Mouse (Mus musculus) heart, postnatal 25 days (tissue): Measurements from ENCODE around the gene Bnc2. TPM values are rescaled to one million over a fixed set of nuclear protein-coding genes. Genes with fewer than 3 reads are reported as not detected.

Experiments used
- DNase-seq: peaks from one replicate; pipeline ENCODE4 v3.0.0; 2022; ENCODE audit warnings: low spot score
- intact Hi-C: fragments of 180-260 bp; cut with DNase I; formaldehyde crosslinking; loops from one replicate; pipeline ENCODE4 v1.15.1; 2025
- total RNA-seq, 2 experiments: library from RNA; stranded (reverse); gene quantifications; 2 replicates each; pipeline ENCODE4 v1.2.3; 2021

Bnc2 gene
- total RNA-seq, 2 experiments from 2014 or later, result 2.1 to 2.5 TPM

DNA sequence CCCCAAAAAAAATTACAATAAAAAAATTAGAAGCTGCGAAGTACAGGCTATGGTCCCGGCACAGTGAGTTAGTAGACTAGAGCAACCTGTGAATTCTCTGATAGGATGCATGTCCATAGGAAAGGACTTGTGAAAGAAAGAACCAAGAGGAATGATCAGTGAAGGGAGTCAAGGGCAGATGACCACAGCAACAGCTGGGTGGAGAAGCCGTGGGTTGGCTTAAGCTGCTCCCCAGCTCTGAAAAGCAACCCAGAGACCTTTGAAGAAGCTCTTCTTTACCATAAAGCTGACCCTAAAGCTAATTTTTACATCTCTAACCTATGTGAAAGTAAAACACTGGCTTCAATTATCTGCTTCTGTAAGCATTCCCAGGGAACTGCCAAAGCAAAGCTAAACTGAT is 222.4 kb downstream of the Bnc2 start:
- DNase-seq, result no peak
- intact Hi-C loops, result no loop called here

DNA sequence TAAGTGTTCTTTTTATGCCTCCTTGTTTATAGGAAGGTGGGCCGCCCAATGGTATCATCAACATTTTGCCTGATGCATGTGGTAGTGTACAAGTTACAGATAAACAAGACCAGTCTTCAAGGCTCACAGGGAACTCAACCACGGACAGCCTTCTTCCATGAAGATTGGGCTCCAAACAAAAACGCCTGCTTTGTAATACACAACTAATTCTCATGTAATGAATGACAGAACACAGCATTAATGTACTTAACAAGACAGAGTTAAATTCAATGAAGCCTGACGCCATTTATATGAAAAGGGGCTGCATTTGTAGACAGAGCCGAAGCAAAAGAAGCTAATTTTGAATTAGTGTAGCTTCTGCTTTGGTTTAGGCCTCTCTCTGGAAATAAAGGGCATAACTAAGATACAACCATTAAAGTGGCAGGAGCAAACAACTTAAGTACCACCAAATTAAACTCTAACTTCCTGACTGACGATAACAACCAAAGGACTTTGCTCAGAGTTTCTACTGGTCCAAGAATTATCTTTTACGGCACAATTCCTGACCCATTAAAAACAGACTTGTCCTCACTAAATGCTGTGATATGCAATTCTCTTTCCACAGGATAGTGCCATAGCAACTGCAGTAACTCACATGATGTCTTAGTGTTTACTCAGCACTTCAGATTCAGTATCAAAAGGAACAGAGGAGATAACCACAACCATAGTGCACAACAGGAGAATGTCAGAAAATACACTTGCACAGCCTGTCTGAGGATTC is 225.6 kb downstream of the Bnc2 start:
- intact Hi-C loops, result no loop called here
- no peak for DNase-seq

DNA sequence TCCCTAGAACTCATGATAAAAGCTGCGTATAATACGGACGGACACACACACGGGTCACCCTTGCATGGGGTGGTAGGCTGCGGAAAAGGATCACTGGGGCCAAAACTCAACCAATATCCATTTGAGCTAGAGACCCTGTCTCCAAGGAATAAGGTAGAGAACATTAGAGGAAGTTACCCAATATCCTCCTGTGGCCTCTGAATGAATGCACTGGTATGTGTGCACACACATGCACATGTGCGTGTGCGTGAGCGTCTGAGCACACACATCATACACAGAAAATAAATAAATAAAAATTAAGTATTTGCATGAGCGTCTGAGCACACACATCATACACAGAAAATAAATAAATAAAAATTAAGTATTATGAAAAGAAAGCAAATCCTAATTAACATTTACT is 241.8 kb downstream of the Bnc2 start:
- intact Hi-C loops, result no loop called here
- no peak for DNase-seq

DNA sequence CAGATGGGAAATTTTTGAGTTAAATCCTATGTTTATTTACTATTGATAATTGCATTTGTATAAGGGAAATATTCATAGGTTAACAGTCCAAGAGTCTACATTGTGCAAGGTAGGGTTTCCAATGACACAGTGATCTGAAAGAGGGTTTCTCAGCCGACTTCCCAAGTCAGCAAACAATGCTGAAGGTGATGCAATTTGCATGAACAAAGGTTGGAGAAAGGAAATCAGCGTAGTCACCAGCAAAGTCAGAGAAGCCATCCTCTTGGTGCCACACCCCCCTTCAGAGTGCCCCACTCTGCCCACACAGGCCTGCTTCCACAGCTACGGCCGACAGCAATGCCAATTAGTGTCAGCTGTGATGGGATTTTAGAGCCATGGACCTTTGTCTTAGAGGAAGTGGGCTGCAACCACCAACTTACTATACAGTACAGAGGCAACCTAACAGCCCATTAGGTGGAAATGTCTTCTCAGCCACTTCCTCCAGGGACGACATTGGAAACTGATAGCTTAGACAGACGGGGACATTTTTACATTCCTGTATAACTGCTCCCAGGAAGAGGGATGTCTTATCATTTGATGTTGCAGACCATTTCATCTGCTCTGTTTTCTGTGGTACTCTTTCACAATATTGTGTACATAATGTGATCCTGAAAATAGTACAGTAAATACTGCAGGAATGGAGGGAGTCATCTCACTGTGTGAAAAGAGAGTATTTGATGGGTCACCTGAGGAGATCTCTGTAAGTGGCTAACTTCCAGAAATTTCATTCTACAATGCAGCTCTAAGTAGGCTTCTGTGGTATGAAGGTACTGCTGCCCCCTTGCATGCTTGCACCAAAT is 243.2 kb downstream of the Bnc2 start:
- DNase-seq, result no peak
- intact Hi-C loops, result no loop called here

DNA sequence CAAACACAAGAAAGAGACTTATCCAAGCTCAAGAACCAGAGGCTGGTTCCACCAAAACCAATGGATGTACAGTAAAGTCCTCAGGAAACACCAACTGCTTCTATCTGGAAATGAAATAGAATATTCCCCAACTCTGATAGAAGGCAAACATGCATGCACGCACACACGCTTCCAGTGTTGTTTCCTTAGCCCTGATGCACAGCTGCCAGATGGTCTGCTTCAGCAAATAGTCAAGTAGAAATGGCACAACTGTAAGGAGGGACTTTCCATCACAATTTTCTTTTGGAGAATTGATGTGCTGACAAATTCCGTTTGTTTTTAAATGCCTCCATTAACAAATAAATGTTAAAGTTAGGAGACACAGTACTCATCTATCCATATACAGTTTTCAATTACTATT is 247.1 kb downstream of the Bnc2 start:
- no peak for DNase-seq

DNA sequence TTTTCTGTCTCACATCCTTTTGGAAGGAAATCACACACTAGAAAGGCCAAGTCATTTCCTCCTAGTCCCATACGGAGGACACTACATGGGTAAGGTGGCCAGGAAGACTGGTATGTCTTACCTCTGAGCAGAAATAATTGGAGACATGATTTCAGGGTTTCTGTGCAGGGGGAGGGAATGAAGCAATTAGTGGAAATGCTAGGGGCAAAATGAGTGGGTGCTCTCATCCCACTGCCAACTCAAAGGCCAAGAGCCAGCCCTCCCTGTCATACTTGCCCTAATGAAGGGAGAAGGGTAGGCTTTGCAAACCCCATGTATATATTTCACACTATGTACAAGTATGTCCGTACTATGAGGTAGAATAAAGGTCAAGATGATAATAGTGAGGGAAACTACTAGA is 263.6 kb downstream of the Bnc2 start:
- intact Hi-C loops, result no loop called here

More for the DNA sequence above, 247.1 kb downstream of the Bnc2 start:
- intact Hi-C loops, result no loop called here

DNA sequence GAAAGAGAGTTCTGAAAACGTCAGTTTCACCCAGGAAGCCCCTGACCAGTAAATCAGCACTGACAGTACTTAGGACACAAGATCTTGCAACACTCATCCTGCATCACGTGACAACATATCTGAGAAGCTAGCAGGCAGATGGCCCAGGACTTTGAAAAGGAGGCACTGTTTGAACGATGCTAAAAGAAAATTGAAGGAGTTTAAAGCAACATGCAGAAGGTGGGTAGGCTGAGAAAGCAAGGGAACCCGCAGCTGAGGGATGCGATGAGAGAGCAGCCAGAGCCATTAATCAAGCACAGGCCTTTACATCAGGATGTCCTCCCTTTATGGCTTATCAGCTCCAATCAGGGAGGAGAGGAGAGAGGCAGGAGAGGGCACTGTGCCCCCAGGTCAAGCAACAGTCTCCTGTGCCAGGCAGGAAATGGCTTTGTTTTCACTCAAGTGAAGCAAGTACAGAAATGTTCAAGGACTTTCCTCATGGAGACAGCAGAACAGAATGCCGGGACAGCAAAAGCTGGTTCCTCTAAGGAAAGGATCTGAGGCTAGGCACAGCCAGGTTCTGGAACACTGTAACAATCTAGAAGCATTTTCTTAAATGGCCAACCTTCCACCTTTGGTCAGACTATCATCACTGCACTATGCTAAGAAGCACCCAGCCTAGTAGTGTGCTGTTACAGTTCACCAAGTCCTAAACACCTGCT is 267.6 kb downstream of the Bnc2 start:
- no peak for DNase-seq

More for the DNA sequence above, 263.6 kb downstream of the Bnc2 start:
- no peak for DNase-seq

DNA sequence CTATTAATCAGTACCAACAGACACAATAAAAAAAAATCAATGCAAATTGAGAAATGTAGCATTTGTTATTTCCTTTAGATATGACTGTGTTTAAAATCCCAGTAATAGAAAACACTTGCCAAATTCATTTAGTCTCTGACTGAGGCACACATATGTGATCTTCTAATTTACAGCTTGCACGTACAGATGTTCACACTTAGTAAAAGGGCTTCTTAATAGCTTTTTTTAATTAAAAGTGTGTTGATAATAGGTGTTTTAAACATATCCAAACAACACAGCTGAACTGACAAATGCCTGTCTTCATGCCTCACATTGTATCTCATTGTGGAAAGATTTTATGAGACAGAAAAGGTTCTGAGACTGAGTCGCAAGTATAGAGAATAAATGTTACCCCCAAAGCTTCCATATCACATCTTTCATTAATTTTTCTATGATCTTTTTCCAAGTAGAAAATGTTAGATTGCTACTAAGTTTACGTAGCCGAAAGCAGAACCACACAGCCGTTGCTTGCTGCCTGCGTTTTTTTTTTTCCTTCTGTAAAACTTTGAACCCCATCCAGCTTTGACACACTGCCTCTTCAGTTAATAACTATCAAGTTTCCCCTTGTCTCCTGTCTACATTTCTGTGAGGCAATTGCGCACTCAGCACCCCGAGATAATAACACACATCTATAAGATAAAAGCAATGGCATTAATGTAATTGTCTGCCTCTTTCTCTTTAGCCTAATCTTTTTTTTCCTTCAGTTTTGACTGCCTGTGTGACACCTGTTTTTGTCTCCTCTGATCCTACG is 271.5 kb downstream of the Bnc2 start:
- DNase-seq, result no peak
- intact Hi-C loops, result no loop called here

More for the DNA sequence above, 267.6 kb downstream of the Bnc2 start:
- intact Hi-C loops, result no loop called here

DNA sequence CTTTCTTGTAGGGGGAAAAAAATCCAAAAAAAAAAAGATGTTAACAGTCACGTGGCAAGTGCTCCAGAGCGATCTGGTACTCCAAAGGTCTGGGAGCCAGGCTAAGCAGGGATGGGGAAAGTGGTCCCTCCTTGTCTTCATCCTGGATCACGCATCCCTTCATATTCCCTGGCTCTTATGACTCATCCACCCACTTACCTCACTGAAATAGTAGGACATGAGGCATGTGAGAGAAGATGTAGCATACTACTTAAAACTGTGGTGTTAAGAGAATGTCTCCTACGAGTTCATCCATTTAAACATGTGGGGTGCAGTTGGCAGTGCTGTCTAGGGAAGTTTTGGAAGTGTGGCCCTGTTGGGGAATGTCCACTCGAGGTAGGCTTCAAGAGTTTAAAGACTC is 286.1 kb downstream of the Bnc2 start:
- DNase-seq, result no peak
- intact Hi-C loops, result no loop called here

DNA sequence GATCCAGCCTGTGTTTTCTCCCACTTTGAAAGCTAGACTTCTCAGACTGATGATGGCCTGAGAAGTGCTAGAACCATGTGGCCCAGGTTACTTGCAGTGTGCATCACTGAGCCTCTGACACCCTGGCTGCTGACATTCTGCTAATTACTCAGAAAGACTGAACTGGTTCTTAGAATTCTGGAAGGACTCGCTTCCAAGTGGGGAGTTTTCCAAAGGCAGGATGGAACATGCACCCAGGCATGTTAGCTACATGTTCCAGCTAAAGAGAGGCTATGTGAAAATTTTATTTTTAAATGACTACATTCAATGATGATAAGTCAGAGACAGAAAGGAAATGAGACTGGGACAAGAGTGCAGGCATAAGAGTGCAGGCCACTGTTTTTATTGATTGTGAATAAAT is 289.9 kb downstream of the Bnc2 start:
- no peak for DNase-seq
- intact Hi-C loops, result no loop called here

DNA sequence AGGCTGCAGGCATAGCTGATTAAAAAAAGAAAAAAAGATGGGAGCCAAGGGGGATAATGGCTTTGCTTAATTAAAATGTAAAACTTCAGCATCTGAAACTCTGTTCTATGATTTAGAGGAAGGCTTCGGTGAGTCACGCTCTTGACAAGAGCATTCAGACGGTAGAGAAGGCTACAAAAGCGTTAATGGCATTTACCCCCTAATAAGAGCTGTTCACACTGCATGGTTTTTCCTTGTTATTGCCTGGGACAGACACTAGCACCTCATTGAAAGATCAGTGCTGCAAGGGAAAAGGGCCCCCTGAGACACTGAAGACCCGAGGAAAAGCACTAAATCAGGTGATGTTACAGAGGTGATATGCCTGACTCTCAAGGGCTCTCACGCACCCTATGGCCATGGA is 295.8 kb downstream of the Bnc2 start:
- no peak for DNase-seq
- intact Hi-C loops, result no loop called here

DNA sequence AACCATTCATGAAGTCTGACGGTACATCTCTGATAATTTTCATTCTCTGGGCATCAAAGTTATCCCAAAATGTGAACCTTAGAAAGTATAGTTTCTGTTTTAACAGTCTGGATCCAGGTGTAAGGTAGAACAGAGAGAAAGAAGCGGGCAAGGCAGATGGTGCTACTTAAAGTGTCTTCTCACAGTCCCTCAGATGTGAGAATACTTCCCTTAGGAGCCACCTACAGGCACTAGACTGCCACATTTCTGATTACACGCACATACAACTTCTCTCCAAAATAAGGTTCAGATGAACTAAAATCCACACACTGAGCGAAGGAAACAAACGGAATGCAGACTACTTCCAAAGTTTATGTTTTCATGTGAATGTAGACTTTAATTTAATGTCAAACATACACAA is 297.6 kb downstream of the Bnc2 start:
- intact Hi-C loops, result no loop called here
- no peak for DNase-seq

DNA sequence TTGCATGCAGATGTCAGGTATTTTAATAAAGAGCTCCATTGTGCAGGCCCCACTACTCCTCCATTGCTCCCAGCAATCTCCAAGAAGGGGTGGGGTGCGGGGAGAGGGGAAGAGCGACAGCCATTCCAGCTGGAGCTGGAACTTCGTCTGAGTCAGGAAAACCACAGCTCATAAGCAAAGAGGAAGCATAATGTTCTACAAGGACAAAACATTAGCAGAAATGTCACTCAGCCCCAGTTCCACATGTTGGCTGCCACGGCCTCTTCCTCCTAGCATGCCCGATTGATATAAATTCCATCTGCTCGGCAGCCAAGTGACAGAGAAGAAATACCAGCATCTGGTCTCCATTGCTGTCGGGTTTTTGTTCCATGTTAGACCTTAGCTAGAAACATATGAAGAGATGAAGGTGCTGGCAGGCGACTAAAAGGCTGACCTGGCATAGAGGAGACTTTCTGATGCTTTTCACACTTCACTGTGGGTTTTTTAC is 312.7 kb downstream of the Bnc2 start:
- peak; percentile 7 for DNase-seq
- intact Hi-C loops, result no loop called here

DNA sequence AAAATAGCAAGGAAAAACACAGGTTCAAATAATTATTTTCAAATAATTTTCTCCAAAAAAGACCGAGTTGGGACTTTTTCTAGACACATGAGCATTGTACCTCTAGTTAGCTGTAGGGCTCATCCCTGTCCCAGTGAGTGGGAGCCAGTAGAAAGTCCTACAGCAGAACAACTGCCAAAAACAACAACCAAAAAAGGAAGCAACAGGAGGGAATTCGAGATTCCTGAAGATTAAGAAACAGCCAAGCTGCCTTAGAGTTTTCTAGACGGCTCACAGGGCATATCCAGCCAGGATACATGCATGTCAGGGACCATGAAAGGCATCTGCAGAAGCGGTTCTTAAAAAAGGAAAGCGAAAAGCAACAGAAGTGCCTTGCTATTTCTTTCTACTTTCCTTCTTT is 313.9 kb downstream of the Bnc2 start:
- intact Hi-C loops, result no loop called here
- DNase-seq, result no peak

DNA sequence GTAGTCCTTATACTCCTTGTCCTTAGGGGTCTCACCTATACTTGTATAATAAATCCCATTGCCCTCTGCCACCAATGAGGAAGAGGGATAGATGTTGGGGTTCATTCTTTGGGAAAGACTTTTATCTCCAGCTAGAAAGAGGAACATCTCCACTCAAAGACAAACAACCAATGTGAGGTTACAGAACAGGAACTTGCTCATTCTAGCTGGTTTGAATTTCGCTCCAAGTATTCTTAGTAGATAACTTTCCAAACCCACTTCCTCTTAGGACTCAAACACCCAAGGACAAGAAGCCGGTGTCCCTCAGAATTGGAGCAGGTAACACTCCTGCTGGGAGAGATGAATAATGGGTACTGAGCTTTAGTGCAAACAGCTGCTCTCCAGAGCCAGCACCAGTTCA is 315.1 kb downstream of the Bnc2 start:
- no peak for DNase-seq
- intact Hi-C loops, result no loop called here

DNA sequence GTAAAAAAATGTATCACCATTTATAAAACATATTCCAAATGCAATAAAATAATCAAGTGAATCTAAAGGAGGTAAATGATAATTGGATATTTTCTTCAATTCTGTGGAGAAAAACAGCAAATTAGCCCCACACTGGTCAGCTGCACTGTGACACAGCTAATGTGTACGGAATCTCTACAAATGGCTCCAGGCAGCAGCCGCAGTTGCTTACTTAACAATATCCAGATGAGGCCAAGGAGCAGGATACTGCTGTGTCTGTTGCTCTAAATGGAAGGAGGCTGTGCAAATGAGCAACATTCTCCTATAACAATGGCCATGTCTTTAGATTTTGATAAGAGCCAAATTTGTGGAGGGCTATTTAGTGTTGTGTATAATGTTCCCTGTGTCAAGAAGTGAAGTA is 316.9 kb downstream of the Bnc2 start:
- DNase-seq, result no peak
- intact Hi-C loops, result no loop called here

DNA sequence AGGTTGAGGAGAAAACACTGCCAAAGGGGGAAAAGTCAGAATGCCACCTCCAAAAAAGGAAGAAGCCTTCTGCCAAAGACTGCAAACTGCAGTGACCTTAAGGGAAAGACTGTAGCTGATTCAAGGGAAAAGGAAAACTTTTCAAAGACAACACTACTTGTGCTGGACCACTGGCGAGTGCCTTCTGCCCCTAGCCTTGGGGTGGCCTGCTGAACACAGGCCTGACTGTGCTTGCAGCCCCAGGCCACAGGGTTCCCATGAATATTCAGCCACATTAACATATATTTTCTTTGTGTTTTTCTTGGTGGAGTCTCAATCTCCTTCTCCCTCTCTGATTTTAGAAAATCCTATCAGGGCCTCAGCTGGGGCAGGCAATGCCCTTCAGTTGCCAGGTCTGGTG is 317.7 kb downstream of the Bnc2 start:
- DNase-seq, result no peak
- intact Hi-C loops, result no loop called here

DNA sequence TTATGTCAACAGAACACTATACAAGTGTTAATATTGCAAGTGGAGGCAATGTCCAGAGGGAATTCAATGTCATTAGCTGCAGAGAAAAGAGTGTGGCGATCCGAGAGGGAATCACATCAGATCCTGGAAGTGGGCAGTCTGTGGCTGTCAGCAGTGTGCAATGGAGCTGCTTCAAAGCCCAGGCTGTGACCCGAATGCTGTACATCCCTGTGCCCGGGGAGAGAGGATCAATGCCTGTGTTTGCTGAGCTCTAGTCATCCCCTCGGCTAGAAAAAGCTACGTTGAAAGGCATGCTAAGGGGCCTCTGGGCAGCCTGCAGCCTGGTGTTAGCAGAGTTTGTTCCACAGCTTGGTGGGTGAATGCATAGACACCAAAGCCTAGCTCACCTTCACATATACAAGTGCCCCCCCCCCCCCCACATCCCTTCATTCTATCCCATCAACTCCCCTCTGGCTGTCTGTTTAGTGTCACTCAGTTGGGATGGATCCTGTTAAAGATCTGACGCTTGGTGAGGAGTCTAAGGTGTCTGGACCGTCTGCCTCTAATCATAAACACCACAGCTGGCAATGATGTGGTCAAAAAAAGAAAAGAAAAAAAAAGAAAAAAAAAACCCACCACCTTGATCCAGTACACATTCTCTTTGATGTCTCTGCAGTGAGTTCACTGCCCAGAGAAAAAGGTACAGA is 318.5 kb downstream of the Bnc2 start:
- no peak for DNase-seq
- intact Hi-C loops, result no loop called here

DNA sequence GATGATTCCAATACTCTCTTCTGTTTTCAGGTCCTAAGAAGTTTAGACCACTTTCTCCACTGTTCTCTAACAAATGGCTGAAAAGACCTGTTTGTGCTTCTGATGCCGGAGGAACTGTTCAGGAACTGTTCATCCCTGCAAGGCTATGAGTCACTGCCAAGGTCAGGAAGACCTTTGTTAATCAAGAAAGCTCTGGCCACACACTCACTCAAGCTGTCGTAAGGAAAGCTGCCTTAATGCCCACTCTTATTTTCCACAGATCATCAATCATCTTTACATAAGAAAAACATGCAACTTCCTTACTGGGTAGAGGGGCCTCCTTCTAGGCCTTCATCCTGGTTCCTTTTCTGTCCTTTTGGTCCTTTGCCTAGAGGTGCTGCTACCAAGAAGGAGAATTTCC is 322.4 kb downstream of the Bnc2 start:
- intact Hi-C loops, result no loop called here
- no peak for DNase-seq
